Mouse (Mus musculus) hindbrain, embryonic 11.5 days (tissue): ENCODE data around the gene Foxl2. TPM values are rescaled to one million over a fixed set of nuclear protein-coding genes. Genes with fewer than 3 reads are reported as not detected.
A peak's percentile ranks its signal among the peaks of the same experiment; 100 is the strongest.

ENCODE experiments used
- ATAC-seq: fragments of 200-750 bp; cut with Nextera tagmentation; 2 replicates; pipeline ENCODE4 v1.8.0; 2017; ENCODE audit warnings: mild to moderate bottlenecking, moderate TSS enrichment, moderate library complexity; ENCODE audit not compliant: low FRiP score
- DNase-seq: peaks from one replicate; pipeline ENCODE4 v3.0.0-alpha.2; 2015; ENCODE audit warnings: low spot score
- H3K27ac ChIP-seq: fragments of 300-500 bp; sonication (generic); 2 replicates; pipeline ENCODE4 v1.5.1; 2014; ENCODE audit warnings: mild to moderate bottlenecking, low read depth, low read length
- H3K27me3 ChIP-seq: fragments of 300-500 bp; sonication (generic); 2 replicates; pipeline ENCODE4 v1.6.1; 2014; ENCODE audit warnings: mild to moderate bottlenecking, low read length, moderate library complexity, mixed read lengths; ENCODE audit not compliant: control insufficient read depth, insufficient read depth
- H3K36me3 ChIP-seq: fragments of 300-500 bp; sonication (generic); 2 replicates; pipeline ENCODE4 v1.6.1; 2014; ENCODE audit warnings: mild to moderate bottlenecking, low read length, moderate library complexity, mixed read lengths; ENCODE audit not compliant: control insufficient read depth, insufficient read depth
- H3K4me1 ChIP-seq: fragments of 300-500 bp; sonication (generic); replicated peaks from 2 replicates; pipeline ENCODE4 v1.6.1; 2014; ENCODE audit warnings: low read length, mixed read lengths; ENCODE audit not compliant: control insufficient read depth, insufficient read depth
- H3K4me2 ChIP-seq: fragments of 300-500 bp; sonication (generic); replicated peaks from 2 replicates; pipeline ENCODE4 v1.6.1; 2014; ENCODE audit warnings: mild to moderate bottlenecking, low read depth, low read length
- H3K4me3 ChIP-seq: fragments of 300-500 bp; sonication (generic); 2 replicates; pipeline ENCODE4 v1.5.1; 2014; ENCODE audit warnings: low read depth, low read length
- H3K9ac ChIP-seq: fragments of 300-500 bp; sonication (generic); 2 replicates; pipeline ENCODE4 v1.6.1; 2014; ENCODE audit warnings: low read depth, low read length
- H3K9me3 ChIP-seq: fragments of 300-500 bp; sonication (generic); 2 replicates; pipeline ENCODE4 v1.6.1; 2016; ENCODE audit warnings: low read length; ENCODE audit not compliant: control insufficient read depth
- WGBS: fragments of 180-500 bp; shearing (Covaris S2); extraction: QIAGEN DNeasy Blood & Tissue Kit; methylation state at CpG from one replicate; pipeline ENCODE4 v1.1.7; 2014; 5-methylcytosine and 5-hydroxymethylcytosine counted together
- polyA plus RNA-seq: library from polyadenylated mRNA; unstranded; fragments of >200 nt; fragmentation: Nextera tagmentation; extraction: Ambion mirVana; gene quantifications from 2 replicates; pipeline ENCODE4 v1.2.1, GENCODE M21; 2014

The Foxl2 gene
- 1.0 and 1.3 TPM in 2 replicates for polyA plus RNA-seq

GRCm38 (mm10) chr9:98955103-98955715, at the start of gene Foxl2:
Gene Foxl2 (plus strand): TSS chr9:98955288.
- peaks cover 9% of the 10 kb centered on the region for H3K4me1 ChIP-seq
- H3K9ac ChIP-seq = peak within 1 kb of the TSS; percentile 44; the same call in 1 of the 2 replicates
- H3K4me3 ChIP-seq = peak within 1 kb of the TSS; percentile 43
- H3K9me3 ChIP-seq = no peaks in the 10 kb centered on the region
- no peak within 1 kb of the TSS for H3K27ac ChIP-seq
- peak within 1 kb of the TSS; percentile 82 for H3K4me2 ChIP-seq
- ATAC-seq (peak; percentile 60), DNase-seq (peak; percentile 75)
- H3K36me3 ChIP-seq = no peaks in the 10 kb centered on the region
- peaks cover 88% of the 10 kb centered on the region for H3K27me3 ChIP-seq
- WGBS = under 1% methylated on average over 48 of the region's 58 CpGs

DNA sequence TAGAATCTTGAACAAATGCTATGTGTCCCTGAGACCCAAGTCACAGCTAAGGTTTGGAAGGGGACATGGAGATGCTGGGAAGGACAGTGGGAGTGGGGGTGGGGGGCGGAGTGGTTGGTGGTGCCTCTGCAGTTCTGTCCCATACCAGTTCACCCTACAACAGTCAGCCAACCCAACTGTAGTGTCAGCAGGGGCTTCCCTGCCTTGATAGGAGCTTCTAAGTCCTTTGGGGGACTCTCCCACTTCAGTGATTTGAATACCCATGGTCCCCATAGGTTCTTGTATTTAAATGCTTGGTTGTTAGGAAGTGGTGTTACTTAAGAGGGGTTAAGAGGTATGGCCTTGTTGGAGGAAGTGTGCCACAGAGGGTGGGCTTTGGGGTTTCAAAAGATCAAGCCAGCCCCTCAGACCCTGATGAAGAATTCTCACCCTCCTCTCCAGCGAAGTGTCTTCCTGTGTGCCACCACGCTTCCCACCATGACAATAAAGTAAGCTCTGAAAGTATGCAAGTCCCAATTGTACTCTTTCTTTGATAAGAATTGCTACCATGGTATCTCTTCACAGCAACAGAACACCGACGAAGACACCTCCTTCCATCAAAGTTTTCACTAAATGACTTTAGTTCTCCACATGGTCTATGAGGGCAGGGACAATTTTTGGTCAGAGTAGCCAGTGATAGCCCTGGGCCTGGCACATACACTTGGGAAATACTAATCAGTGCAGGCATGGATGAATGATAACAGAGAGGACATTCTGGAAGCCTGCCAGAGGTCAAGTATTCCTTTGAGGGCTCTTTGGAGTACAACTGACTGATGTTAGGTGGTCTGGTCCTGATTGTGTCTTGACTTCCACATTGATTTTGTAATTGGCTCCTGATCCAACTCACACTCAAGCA, 34.2 kb upstream of the Foxl2 start:
- no peak overlapping the region for H3K9ac ChIP-seq
- DNase-seq = no peak
- no peak overlapping the region for H3K27ac ChIP-seq
- no peaks in the 10 kb centered on the region for H3K9me3 ChIP-seq
- no peaks in the 10 kb centered on the region for H3K36me3 ChIP-seq
- no peaks in the 10 kb centered on the region for H3K27me3 ChIP-seq
- ATAC-seq = no peak
- no peaks in the 10 kb centered on the region for H3K4me1 ChIP-seq
- no peak overlapping the region for H3K4me3 ChIP-seq
- 88% methylated on average over 5 of the region's 5 CpGs for whole genome bisulfite sequencing
- H3K4me2 ChIP-seq = no peak overlapping the region

DNA sequence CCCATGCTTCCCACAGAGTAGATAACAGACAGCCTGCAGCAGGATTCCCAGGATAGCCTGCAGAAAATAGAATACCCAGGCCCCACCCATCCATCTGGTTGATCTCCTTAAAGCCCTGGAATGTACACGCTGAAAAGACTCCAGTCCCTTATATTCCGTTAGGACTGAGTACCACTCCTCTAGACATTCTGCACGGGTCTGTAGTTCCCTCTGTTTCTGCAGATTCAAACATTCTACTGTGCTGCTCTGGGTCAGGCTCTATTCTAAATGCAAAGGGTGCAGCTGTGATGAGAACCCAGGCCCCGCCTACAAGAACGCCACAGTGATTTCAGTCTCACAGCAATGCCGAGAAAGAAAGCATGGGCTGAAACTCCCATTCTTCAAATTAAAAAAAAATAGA, 32.0 kb upstream of the Foxl2 start:
- ATAC-seq = no peak

GRCm38 (mm10) chr9:98924183-98924582, 30.9 kb upstream of the Foxl2 start:
- H3K4me3 ChIP-seq = no peak overlapping the region
- H3K4me1 ChIP-seq = no peaks in the 10 kb centered on the region
- H3K27me3 ChIP-seq = no peaks in the 10 kb centered on the region
- no peaks in the 10 kb centered on the region for H3K9me3 ChIP-seq
- no peak overlapping the region for H3K4me2 ChIP-seq
- no peak for ATAC-seq
- DNase-seq = no peak
- no peak overlapping the region for H3K9ac ChIP-seq
- WGBS = 72% methylated on average over 6 of the region's 6 CpGs
- no peak overlapping the region for H3K27ac ChIP-seq
- no peaks in the 10 kb centered on the region for H3K36me3 ChIP-seq

More for the DNA sequence above, 32.0 kb upstream of the Foxl2 start:
- H3K4me1 ChIP-seq = no peaks in the 10 kb centered on the region
- H3K9ac ChIP-seq = no peak overlapping the region
- H3K4me3 ChIP-seq = no peak overlapping the region
- H3K9me3 ChIP-seq = no peaks in the 10 kb centered on the region
- H3K36me3 ChIP-seq = no peaks in the 10 kb centered on the region
- no peak overlapping the region for H3K4me2 ChIP-seq
- 41% methylated on average over 6 of the region's 6 CpGs for WGBS
- DNase-seq = no peak
- H3K27me3 ChIP-seq = no peaks in the 10 kb centered on the region
- no peak overlapping the region for H3K27ac ChIP-seq

- no peak overlapping the region for H3K27ac ChIP-seq
- DNase-seq = no peak
- WGBS = 86% methylated on average over 2 of the region's 2 CpGs
These were observed 25.6 kb upstream of the Foxl2 start for GRCm38 (mm10) chr9:98929496-98929895.

DNA sequence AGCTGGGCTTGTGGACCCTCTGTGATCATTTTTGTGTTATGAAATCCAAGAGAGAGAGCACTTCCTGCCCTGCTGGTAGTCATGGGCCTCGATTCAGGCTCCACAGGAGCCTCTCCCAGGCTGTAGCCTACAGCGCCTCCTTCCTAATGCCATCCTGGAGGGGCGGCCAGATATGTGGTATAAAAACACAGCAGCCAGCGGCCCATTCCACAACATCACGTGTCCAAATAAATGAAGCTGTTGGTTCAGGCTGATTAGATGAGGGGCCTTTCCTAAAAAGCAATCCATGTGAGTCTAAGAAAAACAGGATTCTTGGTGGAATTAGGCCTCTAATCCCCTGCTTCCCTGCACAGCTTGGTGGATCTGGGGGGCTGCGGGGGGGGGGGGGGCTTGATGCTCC, 22.2 kb upstream of the Foxl2 start:
- Histone ChIP-seq H3K36me3 (no peaks in the 10 kb centered on the region), H3K4me1 (no peaks in the 10 kb centered on the region), H3K27ac (no peak overlapping the region), H3K4me2 (no peak overlapping the region), H3K4me3 (no peak overlapping the region), H3K9me3 (no peaks in the 10 kb centered on the region), H3K9ac (no peak overlapping the region), H3K27me3 (0 out of 2 replicates have a peak, but pooled peaks cover 2% of the 10 kb centered on the region)
- DNase-seq (no peak), ATAC-seq (no peak)
- WGBS = 28% methylated on average over 6 of the region's 6 CpGs

More at GRCm38 (mm10) chr9:98929496-98929895, 25.6 kb upstream of the Foxl2 start:
- H3K27me3 ChIP-seq = no peaks in the 10 kb centered on the region
- H3K9me3 ChIP-seq = no peaks in the 10 kb centered on the region
- H3K4me1 ChIP-seq = no peaks in the 10 kb centered on the region
- H3K9ac ChIP-seq = no peak overlapping the region
- H3K36me3 ChIP-seq = no peaks in the 10 kb centered on the region
- H3K4me3 ChIP-seq = no peak overlapping the region
- no peak overlapping the region for H3K4me2 ChIP-seq
- no peak for ATAC-seq

- Histone ChIP-seq H3K4me3 (no peak overlapping the region), H3K27ac (no peak overlapping the region), H3K4me1 (no peaks in the 10 kb centered on the region), H3K4me2 (no peak overlapping the region), H3K27me3 (0 out of 2 replicates have a peak, but pooled peaks cover 2% of the 10 kb centered on the region), H3K36me3 (no peaks in the 10 kb centered on the region), H3K9me3 (no peaks in the 10 kb centered on the region), H3K9ac (no peak overlapping the region)
- ATAC-seq (no peak), DNase-seq (no peak)
- 24% methylated on average over 16 of the region's 16 CpGs for WGBS
These were observed 19.7 kb upstream of the Foxl2 start for GRCm38 (mm10) chr9:98935190-98935909.

GRCm38 (mm10) chr9:98939290-98939689, 15.8 kb upstream of the Foxl2 start:
- no peaks in the 10 kb centered on the region for H3K9me3 ChIP-seq
- 26% methylated on average over 2 of the region's 2 CpGs for WGBS
- no peak overlapping the region for H3K9ac ChIP-seq
- H3K4me3 ChIP-seq = no peak overlapping the region
- H3K4me2 ChIP-seq = no peak overlapping the region
- DNase-seq (peak; percentile 38), ATAC-seq (no peak)
- H3K4me1 ChIP-seq = no peaks in the 10 kb centered on the region
- no peaks in the 10 kb centered on the region for H3K36me3 ChIP-seq
- H3K27me3 ChIP-seq = 0 out of 2 replicates have a peak, but pooled peaks cover 2% of the 10 kb centered on the region
- no peak overlapping the region for H3K27ac ChIP-seq
